Mouse (Mus musculus) spleen, adult 2 months (tissue): ENCODE data around the gene Pdgfc.

ENCODE experiments used
- CTCF ChIP-seq: fragments of 200-500 bp; IDR thresholded peaks from 2 replicates; pipeline ENCODE4 v1.5.1; 2011; ENCODE audit warnings: mild to moderate bottlenecking, inconsistent platforms; ENCODE audit not compliant: insufficient read depth, insufficient read length, insufficient replicate concordance; ENCODE audit errors: extremely low read depth
- POLR2A ChIP-seq: fragments of 200-500 bp; IDR thresholded peaks from 2 replicates; pipeline ENCODE4 v1.6.1; 2011; ENCODE audit warnings: low read depth, low read length, inconsistent platforms

DNA sequence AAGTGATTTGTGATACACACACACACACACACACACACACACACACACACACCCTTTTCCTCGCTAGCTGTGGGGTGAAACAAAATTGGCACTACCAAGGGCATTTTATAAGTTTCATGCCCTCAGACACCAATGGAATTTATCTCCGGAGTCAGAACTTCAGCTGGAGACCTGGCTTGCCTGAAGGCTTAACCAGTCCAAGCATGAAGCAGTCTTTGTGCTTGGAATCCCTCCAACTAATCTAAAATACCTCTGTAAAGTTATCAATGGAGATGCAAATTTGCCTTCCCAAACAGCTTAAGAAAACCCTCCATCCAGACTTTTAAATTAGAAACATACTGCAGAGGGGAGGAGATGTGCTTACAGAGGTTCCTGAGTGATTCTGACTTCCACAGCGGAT is 6.3 kb upstream of the Pdgfc start:
- TF ChIP-seq CTCF (no peak), POLR2A (no peak)
